ENCODE assay signal across 19 mouse cellular contexts in genomic region chr5:113943328-113943727, GRCm38 (mm10). TPM values are rescaled to one million over a fixed set of nuclear protein-coding genes. Genes with fewer than 3 reads are reported as not detected.
DNase-seq lines count a peak whose midpoint lies in the region; ATAC-seq and TF ChIP-seq lines count a peak whose summit lies in the region.
"Had no signal": no experiment of that assay in that cellular context is flagged by ENCODE, and none has a peak within 500 bp of the region (broad histone marks: within the 10 kb centered on the region; RNA-seq: fewer than 3 reads in every experiment).

No protein-coding gene starts in this region.

- no peak overlapping the region for H3K4me2 ChIP-seq in midbrain, embryonic 15.5 days
- H3K4me2 ChIP-seq in hindbrain, embryonic 12.5 days (replicated peaks) = no peak overlapping the region
- H3K4me2 ChIP-seq: embryonic facial prominence, embryonic 12.5 days; liver, embryonic 15.5 days; stomach, embryonic 15.5 days had no signal

- H3K27me3 ChIP-seq in midbrain, embryonic 10.5 days (ENCODE audit: low read depth, poor library complexity, severe bottlenecking) = no peaks in the 10 kb centered on the region
- H3K27me3 ChIP-seq in midbrain, embryonic 15.5 days (replicated peaks) = no peaks in the 10 kb centered on the region
- H3K27me3 ChIP-seq in E14TG2a.4 (ENCODE audit: insufficient read depth, low read length) = no peaks in the 10 kb centered on the region
- H3K27me3 ChIP-seq in hindbrain, embryonic 12.5 days = no peaks in the 10 kb centered on the region
- H3K27me3 ChIP-seq: embryonic facial prominence, embryonic 12.5 days; liver, embryonic 15.5 days; stomach, embryonic 15.5 days had no signal

- H3K27ac ChIP-seq in midbrain, embryonic 10.5 days (replicated peaks) = peak overlapping the region; percentile 68
- H3K27ac ChIP-seq in midbrain, embryonic 15.5 days = no peak overlapping the region
- 0 out of 2 replicates have a peak overlapping the region, but pooled peaks have one; percentile 2 for H3K27ac ChIP-seq in hindbrain, embryonic 12.5 days
- H3K27ac ChIP-seq: embryonic facial prominence, embryonic 12.5 days; heart, embryonic 10.5 days; liver, embryonic 15.5 days; stomach, embryonic 15.5 days had no signal

- no peak overlapping the region for H3K9ac ChIP-seq in midbrain, embryonic 15.5 days
- H3K9ac ChIP-seq in hindbrain, embryonic 12.5 days = no peak overlapping the region
- H3K9ac ChIP-seq: embryonic facial prominence, embryonic 12.5 days; liver, embryonic 15.5 days; stomach, embryonic 15.5 days had no signal

- ATAC-seq in cerebellum, adult (ENCODE audit: insufficient number of reproducible peaks, low FRiP score, low TSS enrichment) = no peak
- no peak for ATAC-seq in midbrain, embryonic 15.5 days (replicated peaks)
- no peak for ATAC-seq in hindbrain, embryonic 12.5 days (ENCODE audit: low FRiP score)
- ATAC-seq: CD4-positive, CD25-positive, alpha-beta regulatory T cell, adult 4 months; inflammation-experienced regulatory T-cells, adult 6 months had no signal

- TF ChIP-seq CTCF in E14TG2a.4 (conservative IDR thresholded peaks at IDR 0.05; ENCODE audit: low read length) = no peak

- no peak overlapping the region for H3K4me3 ChIP-seq in midbrain, embryonic 10.5 days
- no peak overlapping the region for H3K4me3 ChIP-seq in midbrain, embryonic 15.5 days
- peak overlapping the region; percentile 83 for H3K4me3 ChIP-seq in E14TG2a.4 (replicated peaks; ENCODE audit: low read length)
- H3K4me3 ChIP-seq in hindbrain, embryonic 12.5 days = no peak overlapping the region
- H3K4me3 ChIP-seq: embryonic facial prominence, embryonic 12.5 days; heart, embryonic 10.5 days; liver, embryonic 15.5 days; stomach, embryonic 15.5 days had no signal

- H3K36me3 ChIP-seq in midbrain, embryonic 10.5 days = peaks cover 97% of the 10 kb centered on the region
- H3K36me3 ChIP-seq in midbrain, embryonic 15.5 days (replicated peaks) = peaks cover 37% of the 10 kb centered on the region; the same call in 1 of the 2 replicates
- peaks cover 58% of the 10 kb centered on the region for H3K36me3 ChIP-seq in E14TG2a.4 (ENCODE audit: insufficient read depth, low read length)
- H3K36me3 ChIP-seq in hindbrain, embryonic 12.5 days = peaks cover 81% of the 10 kb centered on the region

- H3K4me1 ChIP-seq in midbrain, embryonic 10.5 days = peaks cover 12% of the 10 kb centered on the region
- H3K4me1 ChIP-seq in midbrain, embryonic 15.5 days = no peaks in the 10 kb centered on the region
- peaks cover 72% of the 10 kb centered on the region for H3K4me1 ChIP-seq in E14TG2a.4 (replicated peaks; ENCODE audit: low read depth, low read length)
- H3K4me1 ChIP-seq in hindbrain, embryonic 12.5 days = peaks cover 8% of the 10 kb centered on the region; the same call in 1 of the 2 replicates
- H3K4me1 ChIP-seq: embryonic facial prominence, embryonic 12.5 days; stomach, embryonic 15.5 days had no signal

- DNase-seq in cerebellum, postnatal 10 days = peak; percentile 56 to 71
- DNase-seq in midbrain, embryonic 10.5 days (ENCODE audit: low spot score) = no peak
- no peak for DNase-seq in adrenal gland, adult 8-10 months
- DNase-seq in thymus, postnatal 10 days (ENCODE audit: low spot score in 2 of 2) = no peak
- DNase-seq: adrenal gland, adult 2 months; cerebellum, adult 2 months; gastrocnemius, postnatal 36 days; heart, postnatal 10 days; spleen, adult 18-20 months had no signal

- WGBS in midbrain, embryonic 10.5 days = 84% methylated on average over 12 of the region's 12 CpGs
- 70% methylated on average over 12 of the region's 12 CpGs for WGBS in midbrain, embryonic 15.5 days
- WGBS in hindbrain, embryonic 12.5 days = 65% methylated on average over 12 of the region's 12 CpGs

- H3K9me3 ChIP-seq in midbrain, embryonic 10.5 days (replicated peaks) = no peaks in the 10 kb centered on the region
- H3K9me3 ChIP-seq in midbrain, embryonic 15.5 days = no peaks in the 10 kb centered on the region
- no peaks in the 10 kb centered on the region for H3K9me3 ChIP-seq in E14TG2a.4 (ENCODE audit: low read length)
- 0 out of 2 replicates have a peak, but pooled peaks cover 5% of the 10 kb centered on the region for H3K9me3 ChIP-seq in hindbrain, embryonic 12.5 days (replicated peaks)
- H3K9me3 ChIP-seq: embryonic facial prominence, embryonic 12.5 days; heart, embryonic 10.5 days; liver, embryonic 15.5 days; stomach, embryonic 15.5 days had no signal

RNA-seq across cellular contexts. Expression of gene Coro1c, which starts 34.8 kb away (rescaled TPM):
- 205 and 233 TPM in 2 replicates for polyA plus RNA-seq in midbrain, embryonic 10.5 days (2016; fragmentation: Nextera tagmentation; extraction: Ambion mirVana)
- polyA plus RNA-seq in midbrain, embryonic 15.5 days (2015; fragmentation: Nextera tagmentation; extraction: Ambion mirVana) = 198 and 206 TPM in 2 replicates
- polyA plus RNA-seq in hindbrain, embryonic 12.5 days (2016; fragmentation: Nextera tagmentation; extraction: Ambion mirVana) = 226 and 233 TPM in 2 replicates
- 10 to 100 TPM; 47.0 to 99.8 (median 77.0) TPM for total RNA-seq in adrenal gland, adult 8-10 months (2022)

RNA-seq across cellular contexts. Expression of gene Ssh1, which starts 50.4 kb away (rescaled TPM):
- polyA plus RNA-seq in midbrain, embryonic 10.5 days (2016; fragmentation: Nextera tagmentation; extraction: Ambion mirVana) = 13.3 and 16.8 TPM in 2 replicates
- 11.7 and 15.1 TPM in 2 replicates for polyA plus RNA-seq in midbrain, embryonic 15.5 days (2015; fragmentation: Nextera tagmentation; extraction: Ambion mirVana)
- polyA plus RNA-seq in hindbrain, embryonic 12.5 days (2016; fragmentation: Nextera tagmentation; extraction: Ambion mirVana) = 22.4 and 27.9 TPM in 2 replicates
- 10 to 100 TPM; 17.3 to 32.2 (median 23.3) TPM for total RNA-seq in adrenal gland, adult 8-10 months (2022)

Comparison
In these comparisons a context has a peak if more than half of its experiments do, and no peak if none do; other contexts are left out.
1. DNase-seq: peak in cerebellum, postnatal 10 days (2 of 2); none in midbrain, embryonic 10.5 days (single experiment), adrenal gland, adult 8-10 months (single experiment) and thymus, postnatal 10 days (0 of 2).